Mouse (Mus musculus) neural tube, embryonic 12.5 days (tissue): ENCODE data around the gene Sec1. TPM values are rescaled to one million over a fixed set of nuclear protein-coding genes. Genes with fewer than 3 reads are reported as not detected.

Source experiments
- ATAC-seq: fragments of 200-750 bp; cut with Nextera tagmentation; 2 replicates; pipeline ENCODE4 v1.8.0; 2017; ENCODE audit warnings: low read depth, mild to moderate bottlenecking, moderate TSS enrichment, moderate library complexity; ENCODE audit not compliant: low FRiP score
- H3K27ac ChIP-seq: fragments of 300-500 bp; sonication (generic); 2 replicates; pipeline ENCODE4 v1.5.1; 2016
- H3K27me3 ChIP-seq: fragments of 300-500 bp; sonication (generic); replicated peaks from 2 replicates; pipeline ENCODE4 v1.6.1; 2016; ENCODE audit warnings: mild to moderate bottlenecking
- H3K36me3 ChIP-seq: fragments of 300-500 bp; sonication (generic); 2 replicates; pipeline ENCODE4 v1.6.1; 2016; ENCODE audit warnings: mild to moderate bottlenecking
- H3K4me1 ChIP-seq: fragments of 300-500 bp; sonication (generic); 2 replicates; pipeline ENCODE4 v1.6.1; 2016
- H3K4me2 ChIP-seq: fragments of 300-500 bp; sonication (generic); replicated peaks from 2 replicates; pipeline ENCODE4 v1.6.1; 2016; ENCODE audit warnings: mild to moderate bottlenecking
- H3K4me3 ChIP-seq: fragments of 300-500 bp; sonication (generic); 2 replicates; pipeline ENCODE4 v1.5.1; 2016
- H3K9ac ChIP-seq: fragments of 300-500 bp; sonication (generic); 2 replicates; pipeline ENCODE4 v1.6.1; 2016; ENCODE audit warnings: mild to moderate bottlenecking
- H3K9me3 ChIP-seq: fragments of 300-500 bp; sonication (generic); 2 replicates; pipeline ENCODE4 v1.6.1; 2016; ENCODE audit warnings: mild to moderate bottlenecking
- WGBS: fragments of 180-500 bp; shearing (Covaris S2); methylation state at CpG from one replicate; pipeline ENCODE4 v1.1.7; 2016; 5-methylcytosine and 5-hydroxymethylcytosine counted together
- polyA plus RNA-seq: library from polyadenylated mRNA; unstranded; fragments of >200 nt; fragmentation: Nextera tagmentation; extraction: Ambion mirVana; gene quantifications from 2 replicates; pipeline ENCODE4 v1.2.1, GENCODE M21; 2016

Sec1 gene
- polyA plus RNA-seq, 1 experiment from 2014 or later, result 1.2 TPM

- WGBS, result 68% methylated on average over 17 of the region's 17 CpGs
- no peak overlapping the region for H3K27ac ChIP-seq
- no peaks in the 10 kb centered on the region for H3K27me3 ChIP-seq
- H3K4me3 ChIP-seq, result no peak overlapping the region
- ATAC-seq, result no peak
- H3K4me2 ChIP-seq, result 0 out of 2 replicates have a peak overlapping the region, but pooled peaks have one; percentile 7
- no peak overlapping the region for H3K9ac ChIP-seq
- H3K9me3 ChIP-seq, result no peaks in the 10 kb centered on the region
- H3K36me3 ChIP-seq, result peaks cover under 1% of the 10 kb centered on the region; the same call in 1 of the 2 replicates
- peaks cover 25% of the 10 kb centered on the region for H3K4me1 ChIP-seq
Measured at GRCm38 (mm10) chr7:45641391-45642040, 52.7 kb downstream of the Sec1 start.

GRCm38 (mm10) chr7:45640191-45640957 lies 53.8 kb downstream of the Sec1 start:
- 75% methylated on average over 19 of the region's 19 CpGs for WGBS

GRCm38 (mm10) chr7:45639561-45640027 lies 54.6 kb downstream of the Sec1 start, which contains the start of gene Mamstr:
TSS of gene Mamstr (plus strand) at chr7:45639977.
- 26% methylated on average over 19 of the region's 19 CpGs for WGBS
- Histone ChIP-seq H3K4me1 (peaks cover 19% of the 10 kb centered on the region), H3K27me3 (no peaks in the 10 kb centered on the region), H3K36me3 (peaks cover 5% of the 10 kb centered on the region; the same call in 1 of the 2 replicates), H3K27ac (no peak within 1 kb of the TSS), H3K9me3 (no peaks in the 10 kb centered on the region), H3K4me3 (no peak within 1 kb of the TSS), H3K9ac (no peak within 1 kb of the TSS), H3K4me2 (no peak within 1 kb of the TSS)
- ATAC-seq, result no peak

More at GRCm38 (mm10) chr7:45640191-45640957, 53.8 kb downstream of the Sec1 start:
- ATAC-seq, result no peak
- H3K36me3 ChIP-seq, result peaks cover 5% of the 10 kb centered on the region; the same call in 1 of the 2 replicates
- H3K27me3 ChIP-seq, result no peaks in the 10 kb centered on the region
- no peak overlapping the region for H3K9ac ChIP-seq
- no peaks in the 10 kb centered on the region for H3K9me3 ChIP-seq
- no peak overlapping the region for H3K4me2 ChIP-seq
- H3K27ac ChIP-seq, result no peak overlapping the region
- peaks cover 25% of the 10 kb centered on the region for H3K4me1 ChIP-seq
- no peak overlapping the region for H3K4me3 ChIP-seq

DNA sequence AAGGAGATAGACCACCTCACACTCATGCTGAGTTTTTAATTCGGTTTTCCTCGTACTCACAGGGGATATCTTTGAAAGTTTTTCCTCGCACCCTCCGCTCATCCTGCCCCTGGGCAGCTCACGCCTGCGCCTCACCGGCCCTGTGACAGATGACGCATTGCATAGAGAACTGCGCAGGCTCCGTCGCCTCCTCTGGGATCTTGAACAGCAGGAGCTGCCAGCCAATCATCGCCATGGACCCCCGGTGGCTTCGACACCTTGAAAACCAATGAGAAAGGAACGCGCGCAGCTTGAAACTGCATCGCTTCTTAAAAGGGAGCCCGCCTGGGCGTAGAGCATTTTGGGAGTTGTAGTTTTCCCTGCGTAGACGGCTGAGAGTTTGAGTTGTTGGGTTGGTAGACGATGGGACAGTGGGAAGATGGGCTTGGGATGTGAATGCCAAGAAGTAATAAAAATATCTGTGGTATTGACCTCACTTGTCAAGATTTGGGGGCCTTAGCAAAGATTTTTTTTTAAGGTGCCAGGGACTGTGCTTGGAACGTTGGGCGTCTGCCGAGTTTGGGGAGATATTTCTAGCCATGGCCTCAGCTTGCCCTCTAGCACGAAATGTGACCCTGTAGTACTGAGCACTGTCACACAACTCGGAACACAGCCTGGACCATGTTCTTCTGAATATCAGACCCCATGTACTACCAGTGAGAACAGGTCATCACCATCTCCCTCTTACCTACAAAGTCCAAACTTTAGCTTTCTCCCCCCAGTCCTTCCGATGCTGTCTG lies 55.4 kb downstream of the Sec1 start:
- Histone ChIP-seq H3K4me3 (peak overlapping the region; percentile 13; the same call in 1 of the 2 replicates), H3K27me3 (no peaks in the 10 kb centered on the region), H3K36me3 (peaks cover 5% of the 10 kb centered on the region; the same call in 1 of the 2 replicates), H3K4me1 (peaks cover 15% of the 10 kb centered on the region), H3K27ac (no peak overlapping the region), H3K4me2 (peak overlapping the region; percentile 53), H3K9ac (0 out of 2 replicates have a peak overlapping the region, but pooled peaks have one; percentile 23), H3K9me3 (no peaks in the 10 kb centered on the region)
- peak; percentile 69 for ATAC-seq
- 20% methylated on average over 29 of the region's 29 CpGs for WGBS

- Histone ChIP-seq H3K4me1 (peaks cover 12% of the 10 kb centered on the region), H3K9me3 (no peaks in the 10 kb centered on the region), H3K36me3 (peaks cover 5% of the 10 kb centered on the region; the same call in 1 of the 2 replicates), H3K27ac (no peak overlapping the region), H3K4me3 (no peak overlapping the region), H3K27me3 (0 out of 2 replicates have a peak, but pooled peaks cover 4% of the 10 kb centered on the region), H3K9ac (0 out of 2 replicates have a peak overlapping the region, but pooled peaks have one; percentile 23), H3K4me2 (peak overlapping the region; percentile 53; the same call in 1 of the 2 replicates)
- 94% methylated on average over 6 of the region's 6 CpGs for WGBS
- ATAC-seq, result no peak
Measured at GRCm38 (mm10) chr7:45637710-45638109, 56.5 kb downstream of the Sec1 start.

GRCm38 (mm10) chr7:45635711-45636688 lies 58.2 kb downstream of the Sec1 start:
- H3K27me3 ChIP-seq, result 0 out of 2 replicates have a peak, but pooled peaks cover 9% of the 10 kb centered on the region
- peaks cover 14% of the 10 kb centered on the region for H3K4me1 ChIP-seq

DNA sequence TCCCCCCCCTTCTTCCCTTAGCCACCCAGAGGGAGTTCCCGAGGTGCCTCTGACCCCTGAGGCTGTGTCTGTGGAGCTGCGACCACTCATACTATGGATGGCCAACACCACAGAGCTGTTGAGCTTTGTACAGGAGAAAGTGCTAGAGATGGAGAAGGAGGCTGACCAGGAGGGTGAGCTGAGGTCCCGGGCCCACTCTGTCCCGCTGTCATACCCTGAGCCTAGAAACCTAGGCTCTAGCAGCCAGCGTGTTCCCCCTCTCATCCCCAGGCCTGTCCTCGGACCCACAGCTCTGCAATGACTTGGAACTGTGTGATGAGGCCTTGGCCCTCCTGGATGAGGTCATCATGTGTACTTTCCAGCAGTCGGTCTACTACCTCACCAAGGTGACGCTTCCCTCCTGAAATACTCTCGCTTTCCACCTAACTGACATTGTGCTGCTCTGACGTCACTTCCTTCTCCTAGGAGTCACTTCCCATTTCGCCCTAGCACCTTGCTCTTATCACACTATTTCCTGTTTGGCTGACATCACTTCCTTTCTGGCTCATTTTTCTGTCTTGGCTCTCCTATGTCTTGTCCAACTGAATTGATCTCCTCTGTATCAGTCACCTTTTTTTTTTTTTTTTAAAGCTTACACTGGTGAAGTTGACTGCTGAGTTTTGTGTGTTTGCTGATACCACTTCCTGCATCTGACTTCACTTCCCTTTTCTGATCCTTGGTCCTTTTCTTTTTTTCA lies 59.1 kb downstream of the Sec1 start:
- no peaks in the 10 kb centered on the region for H3K9me3 ChIP-seq
- 0 out of 2 replicates have a peak, but pooled peaks cover 9% of the 10 kb centered on the region for H3K27me3 ChIP-seq
- H3K4me3 ChIP-seq, result no peak overlapping the region
- H3K27ac ChIP-seq, result no peak overlapping the region
- no peak overlapping the region for H3K9ac ChIP-seq
- 92% methylated on average over 11 of the region's 11 CpGs for WGBS
- no peak for ATAC-seq
- no peak overlapping the region for H3K4me2 ChIP-seq
- H3K36me3 ChIP-seq, result peaks cover 5% of the 10 kb centered on the region; the same call in 1 of the 2 replicates
- peaks cover 14% of the 10 kb centered on the region for H3K4me1 ChIP-seq

More at GRCm38 (mm10) chr7:45635711-45636688, 58.2 kb downstream of the Sec1 start:
- 86% methylated on average over 15 of the region's 15 CpGs for WGBS
- no peak overlapping the region for H3K27ac ChIP-seq
- H3K9me3 ChIP-seq, result no peaks in the 10 kb centered on the region
- ATAC-seq, result no peak
- H3K36me3 ChIP-seq, result peaks cover 5% of the 10 kb centered on the region; the same call in 1 of the 2 replicates
- H3K4me2 ChIP-seq, result no peak overlapping the region
- H3K9ac ChIP-seq, result no peak overlapping the region
- H3K4me3 ChIP-seq, result no peak overlapping the region

DNA sequence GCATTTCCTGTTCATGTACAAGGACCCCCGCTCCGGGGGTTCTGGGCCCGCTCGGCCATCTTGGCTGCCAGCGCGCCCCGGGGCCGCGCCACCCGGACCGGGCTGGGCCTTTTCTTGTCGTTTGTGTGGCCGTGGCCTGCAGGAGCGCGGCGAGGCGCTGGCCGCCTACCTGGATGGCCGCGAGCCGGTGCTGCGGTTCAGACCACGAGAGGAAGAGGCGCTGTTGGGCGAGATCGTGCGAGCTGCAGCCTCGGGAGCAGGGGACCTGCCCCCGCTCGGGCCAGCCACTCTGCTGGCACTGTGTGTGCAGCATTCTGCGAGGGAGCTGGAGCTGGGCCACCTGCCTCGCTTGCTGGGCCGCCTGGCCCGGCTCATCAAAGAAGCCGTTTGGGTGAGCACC lies 61.7 kb downstream of the Sec1 start:
- Histone ChIP-seq H3K36me3 (peaks cover 5% of the 10 kb centered on the region; the same call in 1 of the 2 replicates), H3K4me1 (peaks cover 15% of the 10 kb centered on the region), H3K27ac (no peak overlapping the region), H3K27me3 (peaks cover 16% of the 10 kb centered on the region), H3K4me3 (peak overlapping the region; percentile 15; the same call in 1 of the 2 replicates), H3K9ac (peak overlapping the region; percentile 48), H3K4me2 (peak overlapping the region; percentile 54), H3K9me3 (no peaks in the 10 kb centered on the region)
- 21% methylated on average over 35 of the region's 35 CpGs for WGBS
- ATAC-seq, result no peak

DNA sequence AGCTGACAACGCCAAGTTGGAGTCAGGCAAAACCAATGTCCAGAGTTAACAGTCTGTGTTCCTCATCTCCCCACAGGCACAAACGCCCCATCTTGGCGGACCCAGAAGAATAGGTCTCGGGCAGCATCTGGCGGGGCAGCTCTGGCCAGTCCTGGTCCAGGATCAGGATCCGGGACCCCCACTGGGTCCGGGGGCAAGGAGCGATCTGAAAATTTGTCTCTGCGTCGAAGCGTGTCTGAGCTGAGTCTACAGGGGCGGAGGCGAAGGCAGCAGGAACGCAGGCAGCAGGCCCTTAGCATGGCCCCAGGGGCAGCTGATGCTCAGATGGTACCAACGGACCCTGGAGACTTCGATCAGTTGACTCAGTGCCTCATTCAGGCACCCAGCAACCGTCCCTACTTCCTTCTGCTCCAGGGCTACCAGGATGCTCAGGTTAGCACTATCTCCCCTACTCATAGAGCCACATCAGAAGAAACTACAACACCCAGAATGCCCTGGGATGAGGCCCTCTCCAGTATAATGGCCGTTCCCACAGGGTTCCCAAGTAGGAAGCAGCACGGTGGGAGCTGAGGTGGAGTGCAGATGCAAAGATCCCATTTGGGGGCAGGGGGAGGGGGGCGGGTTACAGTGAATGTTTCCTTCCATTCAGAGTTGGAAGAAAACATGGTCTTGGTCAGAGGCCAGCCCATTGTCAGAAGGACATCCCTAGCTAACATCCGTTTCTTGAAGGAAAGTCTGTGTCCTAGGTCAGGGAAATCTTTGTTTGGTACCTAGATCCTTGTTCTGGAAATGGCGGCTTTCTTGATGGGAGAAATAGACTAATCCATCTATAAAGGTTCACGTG lies 63.9 kb downstream of the Sec1 start:
- 75% methylated on average over 23 of the region's 23 CpGs for WGBS
- no peaks in the 10 kb centered on the region for H3K9me3 ChIP-seq
- no peak for ATAC-seq
- H3K4me2 ChIP-seq, result 0 out of 2 replicates have a peak overlapping the region, but pooled peaks have one; percentile 20
- H3K9ac ChIP-seq, result no peak overlapping the region
- H3K36me3 ChIP-seq, result no peaks in the 10 kb centered on the region
- H3K27ac ChIP-seq, result no peak overlapping the region
- H3K4me1 ChIP-seq, result peaks cover 15% of the 10 kb centered on the region
- peaks cover 27% of the 10 kb centered on the region for H3K27me3 ChIP-seq
- H3K4me3 ChIP-seq, result no peak overlapping the region
